Mouse (Mus musculus): ENCODE measurements around the gene Slc10a1. TPM values are rescaled to one million over a fixed set of nuclear protein-coding genes. Genes with fewer than 3 reads are reported as not detected.

Slc10a1 gene
- polyA plus RNA-seq, 1 experiment from 2014 or later = 0.71 TPM

DNA sequence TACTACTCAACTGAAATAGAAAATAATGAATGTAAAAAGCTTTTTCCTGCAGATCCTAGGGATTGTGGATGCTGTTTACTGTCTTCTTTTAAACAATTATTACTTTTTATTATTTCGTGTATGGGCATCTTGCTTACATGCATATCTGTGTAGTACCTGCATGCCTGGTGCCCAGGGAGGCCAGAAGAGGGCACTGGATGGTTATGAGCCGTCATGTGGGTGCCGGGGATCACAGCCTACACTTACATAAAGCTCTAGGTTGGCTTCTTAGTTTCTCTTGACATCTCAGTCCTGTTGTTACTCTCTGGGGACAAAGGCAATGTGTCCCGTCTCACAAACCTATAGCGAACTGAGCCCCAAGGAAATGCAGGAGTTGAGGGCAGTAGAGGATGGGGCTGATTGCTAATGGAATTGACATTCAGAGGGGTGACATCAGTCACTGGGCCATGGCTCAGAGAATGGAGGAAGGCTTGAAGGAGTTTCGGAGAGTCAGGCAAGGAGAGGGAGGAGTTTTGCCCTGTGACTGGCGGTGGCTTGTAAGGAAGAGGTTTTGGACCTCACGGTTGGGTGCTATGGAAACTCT lies 24.1 kb upstream of the Slc10a1 start:
- H3K36me3 ChIP-seq = no peaks in the 10 kb centered on the region
- WGBS = 81% methylated on average over 8 of the region's 8 CpGs
- no peak overlapping the region for H3K27ac ChIP-seq (replicated peaks)
- no peak overlapping the region for H3K4me3 ChIP-seq (replicated peaks)
- H3K9me3 ChIP-seq (replicated peaks) = no peaks in the 10 kb centered on the region
- ATAC-seq (ENCODE audit: insufficient number of reproducible peaks, low FRiP score, low TSS enrichment, low read depth) = no peak
- no peak overlapping the region for H3K4me2 ChIP-seq (replicated peaks)
- H3K27me3 ChIP-seq = no peaks in the 10 kb centered on the region
- no peaks in the 10 kb centered on the region for H3K4me1 ChIP-seq
- H3K9ac ChIP-seq = no peak overlapping the region

DNA sequence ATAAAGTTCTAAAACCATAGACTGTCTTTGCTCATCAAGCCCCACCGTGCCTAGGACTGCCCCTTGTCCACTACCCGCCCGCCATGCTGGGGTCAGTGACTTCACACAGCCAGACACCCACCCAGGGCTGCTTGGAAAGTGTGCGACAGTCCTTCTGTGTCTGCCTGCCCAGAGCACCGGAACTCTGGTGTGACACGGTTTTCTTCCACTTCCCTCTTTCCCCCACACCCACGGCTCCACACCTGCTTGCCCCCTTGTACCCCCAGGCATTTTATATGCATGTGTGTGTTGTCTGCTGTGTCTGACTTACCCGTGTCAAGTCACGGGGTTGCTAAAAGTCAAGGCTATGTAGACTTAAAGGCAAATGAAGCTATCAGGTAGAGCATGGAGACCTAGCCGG lies 23.3 kb upstream of the Slc10a1 start:
- no peaks in the 10 kb centered on the region for H3K9me3 ChIP-seq (replicated peaks)
- no peak overlapping the region for H3K27ac ChIP-seq (replicated peaks)
- no peaks in the 10 kb centered on the region for H3K4me1 ChIP-seq
- no peaks in the 10 kb centered on the region for H3K27me3 ChIP-seq
- no peak overlapping the region for H3K9ac ChIP-seq
- H3K4me3 ChIP-seq (replicated peaks) = no peak overlapping the region
- no peaks in the 10 kb centered on the region for H3K36me3 ChIP-seq
- H3K4me2 ChIP-seq (replicated peaks) = no peak overlapping the region
- WGBS = 74% methylated on average over 10 of the region's 10 CpGs
- ATAC-seq (ENCODE audit: insufficient number of reproducible peaks, low FRiP score, low TSS enrichment, low read depth) = no peak

DNA sequence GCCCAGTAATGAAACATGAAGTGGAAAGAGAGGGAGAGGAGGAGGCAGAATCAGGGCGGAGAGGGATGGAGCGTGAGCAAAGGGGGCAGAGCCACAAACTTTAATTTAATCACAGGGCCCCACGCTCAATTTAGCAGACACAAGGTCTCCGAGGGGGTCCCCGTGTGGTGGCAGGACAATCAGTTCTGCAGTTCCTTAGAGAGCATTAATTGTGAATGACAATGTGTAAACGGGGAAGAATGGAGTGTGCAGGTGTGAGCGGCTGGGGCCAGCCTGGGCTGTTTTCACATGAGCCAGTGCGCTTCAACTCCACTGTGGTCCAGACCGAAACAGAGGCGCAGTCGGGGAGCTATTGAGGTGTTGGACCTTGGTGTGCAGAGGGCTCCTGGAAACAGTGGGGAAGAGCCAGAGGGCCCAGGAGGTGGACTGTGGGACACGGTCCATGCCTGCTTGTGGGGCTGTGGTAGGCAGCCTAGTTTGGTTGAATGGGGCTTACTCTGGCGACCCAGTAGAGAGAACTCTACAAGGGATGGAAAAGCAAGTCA lies 22.5 kb upstream of the Slc10a1 start:
- no peak for ATAC-seq (ENCODE audit: insufficient number of reproducible peaks, low FRiP score, low TSS enrichment, low read depth)
- H3K4me3 ChIP-seq (replicated peaks) = no peak overlapping the region
- no peak overlapping the region for H3K9ac ChIP-seq
- WGBS = 83% methylated on average over 13 of the region's 13 CpGs
- no peak overlapping the region for H3K27ac ChIP-seq (replicated peaks)
- H3K36me3 ChIP-seq = no peaks in the 10 kb centered on the region
- H3K4me1 ChIP-seq = no peaks in the 10 kb centered on the region
- no peak overlapping the region for H3K4me2 ChIP-seq (replicated peaks)
- H3K27me3 ChIP-seq = no peaks in the 10 kb centered on the region
- no peaks in the 10 kb centered on the region for H3K9me3 ChIP-seq (replicated peaks)

DNA sequence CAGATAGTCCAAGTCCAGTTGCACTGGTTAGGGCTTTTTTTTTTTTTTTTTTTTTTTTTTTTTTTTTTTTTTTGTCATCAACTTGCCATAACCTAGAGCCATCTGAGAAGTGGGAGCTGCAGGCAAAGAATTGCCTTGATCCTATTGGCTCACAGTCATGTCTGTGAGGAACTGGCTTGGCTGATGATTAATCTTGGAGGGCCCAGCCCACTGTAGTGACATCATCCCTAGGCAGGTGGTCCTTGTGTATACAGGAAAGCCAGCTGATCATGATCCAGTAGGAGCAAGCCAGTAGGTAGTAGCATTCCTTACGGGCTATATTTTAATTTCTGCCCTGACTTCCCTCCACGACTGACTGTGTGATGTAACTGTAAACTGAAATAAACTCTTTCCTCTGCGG lies 19.8 kb upstream of the Slc10a1 start:
- no peak overlapping the region for H3K4me2 ChIP-seq (replicated peaks)
- no peak overlapping the region for H3K4me3 ChIP-seq (replicated peaks)
- no peaks in the 10 kb centered on the region for H3K36me3 ChIP-seq
- ATAC-seq (ENCODE audit: insufficient number of reproducible peaks, low FRiP score, low TSS enrichment, low read depth) = no peak
- H3K27ac ChIP-seq (replicated peaks) = no peak overlapping the region
- H3K9ac ChIP-seq = no peak overlapping the region
- H3K9me3 ChIP-seq (replicated peaks) = no peaks in the 10 kb centered on the region
- no peaks in the 10 kb centered on the region for H3K4me1 ChIP-seq
- no peaks in the 10 kb centered on the region for H3K27me3 ChIP-seq
- 75% methylated on average over 3 of the region's 3 CpGs for WGBS

DNA sequence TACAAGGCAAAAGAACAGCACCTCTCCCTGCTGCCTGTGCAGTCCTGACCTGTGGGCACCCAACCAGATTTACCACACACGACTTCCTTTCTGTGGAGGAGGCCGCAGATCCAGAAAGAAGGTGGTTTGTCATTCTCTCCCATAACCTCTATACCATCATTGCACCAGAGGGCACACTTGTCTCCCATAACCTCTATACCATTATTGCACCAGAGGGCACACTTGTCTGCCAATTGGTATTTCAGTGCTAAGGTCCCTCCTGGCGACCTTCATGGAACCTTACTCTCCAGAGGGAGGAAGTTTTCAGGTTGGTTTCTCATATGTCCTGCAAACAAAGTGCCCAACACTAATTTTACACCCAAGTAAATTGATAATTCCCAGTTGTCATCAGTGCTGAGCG lies 18.1 kb upstream of the Slc10a1 start:
- Histone ChIP-seq H3K9me3 (replicated peaks) (no peaks in the 10 kb centered on the region), H3K4me1 (no peaks in the 10 kb centered on the region), H3K4me3 (replicated peaks) (no peak overlapping the region), H3K4me2 (replicated peaks) (no peak overlapping the region), H3K36me3 (no peaks in the 10 kb centered on the region), H3K9ac (no peak overlapping the region), H3K27me3 (no peaks in the 10 kb centered on the region), H3K27ac (replicated peaks) (no peak overlapping the region)
- no peak for ATAC-seq (ENCODE audit: insufficient number of reproducible peaks, low FRiP score, low TSS enrichment, low read depth)
- WGBS = 78% methylated on average over 4 of the region's 4 CpGs

DNA sequence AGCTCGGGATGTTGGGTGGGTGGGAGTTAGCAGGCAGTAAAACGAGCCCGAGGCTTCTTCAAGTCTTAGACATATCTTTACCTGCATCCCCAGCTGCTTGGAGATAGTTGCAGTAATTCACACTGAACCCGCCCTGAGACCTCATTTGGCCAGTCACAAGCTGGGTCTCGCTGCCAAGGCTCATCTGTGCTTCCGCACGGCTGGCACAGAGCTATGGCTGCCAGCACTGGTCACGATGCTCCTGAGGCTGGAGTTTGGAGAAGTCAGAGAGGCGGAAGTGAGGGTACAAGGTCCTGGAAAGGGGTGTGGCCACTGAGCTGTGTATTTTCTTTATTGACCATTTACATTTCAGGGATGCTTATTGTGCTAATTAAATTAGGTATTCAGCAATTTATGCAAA lies 15.2 kb upstream of the Slc10a1 start:
- WGBS = 70% methylated on average over 9 of the region's 9 CpGs
- Histone ChIP-seq H3K36me3 (no peaks in the 10 kb centered on the region), H3K4me1 (no peaks in the 10 kb centered on the region)

DNA sequence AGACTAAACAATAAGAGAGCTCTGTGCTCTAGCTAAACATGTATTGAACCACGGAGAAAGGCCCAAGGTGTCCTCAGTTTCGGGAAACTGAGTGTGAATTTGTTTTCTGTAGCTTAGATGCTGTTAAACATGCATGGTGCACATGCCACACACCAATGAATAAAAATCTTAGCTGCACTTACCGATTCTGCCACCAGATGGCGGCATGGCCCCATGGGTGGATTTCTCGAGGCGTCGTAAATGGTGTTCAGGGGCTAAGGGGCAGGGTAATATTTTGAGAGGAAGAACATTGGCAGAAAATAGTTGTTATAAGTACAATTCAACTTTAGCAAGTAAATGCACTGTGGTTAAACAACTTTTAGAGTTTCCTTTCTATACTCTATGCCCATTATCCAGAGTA lies 13.8 kb upstream of the Slc10a1 start:
- H3K4me2 ChIP-seq (replicated peaks) = no peak overlapping the region
- H3K4me3 ChIP-seq (replicated peaks) = no peak overlapping the region
- H3K27me3 ChIP-seq = no peaks in the 10 kb centered on the region
- WGBS = 2% methylated on average over 7 of the region's 7 CpGs
- no peaks in the 10 kb centered on the region for H3K36me3 ChIP-seq
- ATAC-seq (ENCODE audit: insufficient number of reproducible peaks, low FRiP score, low TSS enrichment, low read depth) = no peak
- no peak overlapping the region for H3K27ac ChIP-seq (replicated peaks)
- no peaks in the 10 kb centered on the region for H3K4me1 ChIP-seq
- no peak overlapping the region for H3K9ac ChIP-seq
- H3K9me3 ChIP-seq (replicated peaks) = no peaks in the 10 kb centered on the region

More for the DNA sequence above, 15.2 kb upstream of the Slc10a1 start:
- Histone ChIP-seq H3K27me3 (no peaks in the 10 kb centered on the region), H3K27ac (replicated peaks) (no peak overlapping the region), H3K9ac (no peak overlapping the region), H3K4me3 (replicated peaks) (no peak overlapping the region), H3K4me2 (replicated peaks) (no peak overlapping the region), H3K9me3 (replicated peaks) (no peaks in the 10 kb centered on the region)
- ATAC-seq (ENCODE audit: insufficient number of reproducible peaks, low FRiP score, low TSS enrichment, low read depth) = no peak

DNA sequence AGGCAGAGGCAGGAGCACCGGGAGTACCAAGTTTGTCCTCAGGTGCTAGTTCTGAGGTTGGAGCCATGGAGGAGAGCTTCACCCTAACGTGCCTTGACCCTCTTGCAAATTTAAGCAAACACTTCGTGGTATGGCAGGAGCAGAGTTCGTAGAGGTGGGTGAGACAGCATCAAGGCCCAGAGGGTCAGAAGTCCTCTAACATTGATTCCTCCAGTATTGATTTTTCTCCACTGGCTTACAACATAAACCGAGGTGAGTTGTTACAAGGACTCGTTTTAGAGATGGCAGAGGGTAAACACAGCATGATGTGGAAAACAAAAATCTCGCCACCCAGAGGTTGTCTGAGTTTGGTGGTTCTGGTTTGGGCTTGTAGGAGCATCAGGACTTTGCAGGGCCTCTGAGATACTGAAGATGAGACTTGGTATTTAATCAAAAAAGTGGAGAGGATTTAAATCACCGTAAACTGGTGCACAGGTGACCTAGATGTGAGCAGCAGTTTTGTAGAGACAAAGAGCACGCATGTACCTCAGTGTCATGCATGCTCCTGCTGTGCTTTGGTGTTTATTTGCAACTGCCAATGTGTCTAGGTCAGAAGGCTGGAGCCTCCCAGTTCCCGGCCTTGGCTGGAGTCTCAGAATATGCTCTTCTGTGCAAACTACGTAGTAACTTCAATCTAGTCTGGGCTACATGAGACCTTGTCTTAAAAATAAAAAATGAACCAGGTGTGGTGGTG lies 7.6 kb upstream of the Slc10a1 start:
- Histone ChIP-seq H3K27me3 (no peaks in the 10 kb centered on the region), H3K4me2 (replicated peaks) (no peak overlapping the region), H3K36me3 (no peaks in the 10 kb centered on the region), H3K4me3 (replicated peaks) (no peak overlapping the region), H3K9ac (no peak overlapping the region), H3K4me1 (no peaks in the 10 kb centered on the region), H3K27ac (replicated peaks) (no peak overlapping the region), H3K9me3 (replicated peaks) (no peaks in the 10 kb centered on the region)
- WGBS = 88% methylated on average over 11 of the region's 11 CpGs
- no peak for ATAC-seq (ENCODE audit: insufficient number of reproducible peaks, low FRiP score, low TSS enrichment, low read depth)

DNA sequence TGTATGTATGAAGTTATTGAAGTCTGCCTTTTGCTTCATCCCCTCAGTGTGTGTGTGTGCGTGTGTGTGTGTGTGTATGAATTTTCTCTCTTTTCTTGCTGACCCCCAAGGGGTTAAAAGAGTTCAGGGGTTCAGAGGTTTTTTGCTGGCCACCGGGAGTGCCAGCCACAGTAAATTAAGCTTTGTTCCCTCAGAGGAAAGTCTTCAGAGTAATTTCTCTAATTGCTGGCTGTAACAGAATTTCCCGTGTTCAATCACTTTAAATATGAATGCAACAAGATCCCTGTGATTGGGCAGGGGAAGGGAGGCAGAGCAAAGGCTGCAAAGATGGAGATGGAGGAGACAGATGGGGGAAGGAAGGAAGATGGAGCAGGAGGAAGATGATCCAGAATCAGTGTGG lies 3.3 kb upstream of the Slc10a1 start:
- H3K36me3 ChIP-seq = no peaks in the 10 kb centered on the region
- H3K4me3 ChIP-seq (replicated peaks) = no peak overlapping the region
- no peaks in the 10 kb centered on the region for H3K27me3 ChIP-seq
- H3K9me3 ChIP-seq (replicated peaks) = no peaks in the 10 kb centered on the region
- ATAC-seq (ENCODE audit: insufficient number of reproducible peaks, low FRiP score, low TSS enrichment, low read depth) = no peak
- H3K4me1 ChIP-seq = no peaks in the 10 kb centered on the region
- no peak overlapping the region for H3K9ac ChIP-seq
- 20% methylated on average over 3 of the region's 3 CpGs for WGBS
- no peak overlapping the region for H3K4me2 ChIP-seq (replicated peaks)
- no peak overlapping the region for H3K27ac ChIP-seq (replicated peaks)

DNA sequence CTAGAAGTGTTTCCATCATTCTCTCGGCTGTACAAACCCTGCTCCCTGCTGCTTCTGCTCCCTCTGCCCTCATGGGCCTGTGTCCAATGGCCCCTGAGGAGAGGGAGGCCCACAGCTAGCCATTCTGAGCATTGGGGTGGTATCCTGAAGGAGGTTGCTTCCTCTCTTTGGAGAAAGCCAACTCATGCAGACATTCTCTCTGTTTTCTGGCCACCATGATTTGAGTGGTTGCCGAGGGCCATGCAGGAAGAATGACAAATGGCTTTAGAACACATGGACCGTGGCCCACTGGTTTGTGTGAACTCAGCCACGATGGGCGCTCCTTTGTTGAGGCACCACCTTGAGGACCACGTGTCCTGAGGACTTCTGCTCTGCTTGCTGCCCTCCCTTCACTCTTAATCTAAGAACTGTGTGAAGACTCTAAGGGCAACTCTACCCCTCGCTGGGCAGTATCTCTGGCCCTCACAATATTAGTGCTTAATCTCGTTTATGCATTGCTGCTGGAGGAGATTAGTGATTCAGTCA lies 1.7 kb upstream of the Slc10a1 start:
- 79% methylated on average over 8 of the region's 8 CpGs for WGBS
- no peak overlapping the region for H3K4me3 ChIP-seq (replicated peaks)
- H3K9me3 ChIP-seq (replicated peaks) = no peaks in the 10 kb centered on the region
- no peak for ATAC-seq (ENCODE audit: insufficient number of reproducible peaks, low FRiP score, low TSS enrichment, low read depth)
- no peak overlapping the region for H3K27ac ChIP-seq (replicated peaks)
- no peaks in the 10 kb centered on the region for H3K4me1 ChIP-seq
- no peaks in the 10 kb centered on the region for H3K27me3 ChIP-seq
- no peaks in the 10 kb centered on the region for H3K36me3 ChIP-seq
- no peak overlapping the region for H3K4me2 ChIP-seq (replicated peaks)
- no peak overlapping the region for H3K9ac ChIP-seq

DNA sequence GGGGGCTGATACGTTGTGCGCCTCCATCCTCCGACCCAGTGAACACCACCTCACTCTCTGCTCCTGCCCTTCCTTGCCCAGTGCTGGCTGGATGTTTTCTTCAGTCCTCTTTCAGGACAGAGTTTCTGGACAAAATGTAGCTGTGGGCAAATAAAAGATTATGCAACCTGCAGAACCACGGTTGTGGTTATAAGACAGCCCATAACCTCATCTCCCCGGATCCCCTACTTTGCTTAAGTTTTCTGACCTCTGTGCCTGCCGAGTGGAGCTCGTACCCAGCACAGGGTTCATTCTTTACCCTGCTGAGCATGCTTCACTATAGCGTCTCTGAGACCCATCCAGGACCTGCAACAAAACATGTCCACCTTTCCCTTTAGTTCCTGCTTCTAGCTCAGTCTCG lies 587 bp downstream of the Slc10a1 start:
- H3K4me3 ChIP-seq (replicated peaks) = no peak overlapping the region
- no peaks in the 10 kb centered on the region for H3K9me3 ChIP-seq (replicated peaks)
- H3K9ac ChIP-seq = no peak overlapping the region
- no peak for ATAC-seq (ENCODE audit: insufficient number of reproducible peaks, low FRiP score, low TSS enrichment, low read depth)
- no peak overlapping the region for H3K4me2 ChIP-seq (replicated peaks)
- H3K27ac ChIP-seq (replicated peaks) = no peak overlapping the region
- 85% methylated on average over 9 of the region's 9 CpGs for WGBS
- H3K36me3 ChIP-seq = no peaks in the 10 kb centered on the region
- H3K4me1 ChIP-seq = no peaks in the 10 kb centered on the region
- H3K27me3 ChIP-seq = no peaks in the 10 kb centered on the region

Measured in embryonic facial prominence, embryonic 15.5 days (tissue).